Mouse (Mus musculus) gastrocnemius, postnatal 36 days (tissue): ENCODE results near the gene Hrct1. TPM values are rescaled to one million over a fixed set of nuclear protein-coding genes. Genes with fewer than 3 reads are reported as not detected.

Experiments
- DNase-seq, 2 experiments: peaks; one replicate each; pipeline ENCODE4 v3.0.0; 2022
- intact Hi-C: fragments of 180-260 bp; cut with DNase I; formaldehyde crosslinking; loops from one replicate; pipeline ENCODE4 v1.15.1; 2025
- long read RNA-seq, 2 experiments: library from polyadenylated mRNA; stranded (forward); transcript quantifications; one replicate each; pipeline ENCODE4 v2.0.0; 2021
- total RNA-seq, 2 experiments: library from RNA; stranded (reverse); gene quantifications; 2 replicates each; pipeline ENCODE4 v1.2.3; 2021

The Hrct1 gene
- 1 to 10 TPM; 1.2 to 2.0 TPM for total RNA-seq
- long read RNA-seq, experiment 1, transcript Hrct1-201 (1 exons, 1,452 nt) = major isoform, 21 of 21 reads
- long read RNA-seq, experiment 1, partial matches to known transcripts = 0 of 21 reads
- long read RNA-seq, experiment 1, other reads (novel, unspliced or antisense) = 0 of 21 reads
- long read RNA-seq, experiment 2, transcript Hrct1-201 (1 exons, 1,452 nt) = major isoform, 24 of 24 reads
- long read RNA-seq, experiment 2, partial matches to known transcripts = 0 of 24 reads
- long read RNA-seq, experiment 2, other reads (novel, unspliced or antisense) = 0 of 24 reads

- intact Hi-C loops = no loop called here
- peak; percentile 64 to 82 for DNase-seq
Measured at GRCm38 (mm10) chr4:43726995-43727394, at the start of gene Hrct1. Gene Hrct1, plus strand, starts transcription at chr4:43727188.

DNA sequence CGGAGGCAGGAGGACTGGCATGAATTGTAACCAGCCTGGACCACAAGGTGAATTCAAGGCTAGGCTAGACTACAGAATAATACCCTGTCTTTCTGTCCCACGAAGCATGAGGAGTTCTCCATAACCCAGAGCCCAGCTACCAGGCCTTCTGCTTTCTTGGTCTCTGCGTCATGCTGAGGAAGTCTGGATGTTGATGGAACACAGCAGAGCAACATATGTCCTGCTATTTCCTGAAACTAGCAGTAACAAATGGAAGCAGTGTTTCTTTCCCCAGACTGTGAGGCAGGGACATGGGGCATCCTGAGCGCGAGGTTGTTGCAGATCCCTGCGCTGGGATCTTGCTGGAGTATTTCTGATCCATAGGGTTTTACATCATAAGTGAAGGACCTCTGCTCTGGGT, 48.4 kb upstream of the Hrct1 start:
- intact Hi-C loops = no loop called here
- DNase-seq = no peak

GRCm38 (mm10) chr4:43679416-43680043, 47.5 kb upstream of the Hrct1 start:
- peak; percentile 43 to 64 for DNase-seq
- intact Hi-C loops = no loop called here

- intact Hi-C loops = no loop called here
- DNase-seq = no peak
Measured at GRCm38 (mm10) chr4:43690021-43690420, 37.0 kb upstream of the Hrct1 start.

GRCm38 (mm10) chr4:43691026-43691425, 36.0 kb upstream of the Hrct1 start:
- intact Hi-C loops = no loop called here
- DNase-seq = no peak

DNA sequence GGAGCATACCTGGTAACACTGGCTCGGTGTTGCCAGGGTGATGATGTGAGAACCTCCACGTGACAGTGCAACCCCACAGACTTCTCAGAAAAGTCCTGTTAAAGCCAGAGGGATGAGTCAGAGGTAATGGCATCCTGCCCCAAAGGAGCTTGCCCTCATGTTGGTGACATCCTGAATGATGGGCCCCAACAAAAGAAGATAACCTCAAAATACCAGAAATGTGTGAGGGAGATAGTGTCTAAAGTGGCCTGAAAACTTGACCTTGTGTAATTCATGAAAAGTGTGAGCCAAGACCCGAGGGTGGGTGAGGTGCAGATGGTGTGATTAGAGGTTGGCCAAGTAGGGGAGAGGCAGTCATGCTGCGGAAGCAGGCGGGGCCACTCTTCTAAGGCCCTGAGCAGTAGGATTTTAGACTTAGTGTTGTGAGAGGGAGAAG, 33.2 kb upstream of the Hrct1 start:
- DNase-seq = no peak
- intact Hi-C loops = no loop called here

DNA sequence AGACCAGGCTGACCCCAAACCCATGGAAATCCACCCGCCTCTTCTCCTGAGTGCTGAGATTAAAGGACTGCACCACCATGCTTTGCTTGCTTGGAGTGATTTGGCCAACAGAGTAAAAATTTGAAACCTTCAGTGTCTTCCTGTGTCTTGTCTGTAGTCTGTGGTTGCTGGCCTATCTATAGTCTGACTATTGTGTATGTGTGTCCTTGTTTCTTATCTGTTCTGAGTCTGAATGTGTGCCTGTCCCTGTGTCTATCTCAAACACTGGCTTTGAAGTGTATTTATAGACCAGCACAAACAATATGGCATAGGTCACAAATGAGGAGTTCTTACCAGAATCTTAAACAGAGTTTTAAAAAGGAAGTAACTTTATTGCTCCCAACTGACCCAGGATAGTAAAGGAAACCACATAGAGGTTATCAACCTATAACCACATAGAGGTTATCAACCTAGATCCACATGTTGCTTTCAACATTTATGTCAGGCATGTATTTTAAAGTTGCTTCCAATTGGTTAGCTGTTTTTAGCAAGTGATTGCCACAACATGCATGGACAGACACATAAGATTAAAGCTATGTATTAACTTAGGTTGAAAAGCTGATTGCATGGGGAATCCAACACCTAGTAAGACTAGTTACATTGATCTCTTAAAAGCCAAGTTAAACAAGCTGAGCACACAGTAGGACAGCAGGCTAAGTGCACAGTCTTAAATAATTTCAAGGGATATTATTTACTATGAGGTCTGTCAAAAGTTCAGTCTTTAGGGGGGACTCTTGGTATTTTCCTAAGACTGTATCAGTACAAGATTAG, 32.3 kb upstream of the Hrct1 start:
- intact Hi-C loops = no loop called here
- DNase-seq = no peak

- intact Hi-C loops = no loop called here
- peak; percentile 43 to 60 for DNase-seq
Measured at GRCm38 (mm10) chr4:43695249-43695671, 31.7 kb upstream of the Hrct1 start.

- no peak for DNase-seq
- intact Hi-C loops = no loop called here
Measured at GRCm38 (mm10) chr4:43696561-43696960, 30.4 kb upstream of the Hrct1 start.

DNA sequence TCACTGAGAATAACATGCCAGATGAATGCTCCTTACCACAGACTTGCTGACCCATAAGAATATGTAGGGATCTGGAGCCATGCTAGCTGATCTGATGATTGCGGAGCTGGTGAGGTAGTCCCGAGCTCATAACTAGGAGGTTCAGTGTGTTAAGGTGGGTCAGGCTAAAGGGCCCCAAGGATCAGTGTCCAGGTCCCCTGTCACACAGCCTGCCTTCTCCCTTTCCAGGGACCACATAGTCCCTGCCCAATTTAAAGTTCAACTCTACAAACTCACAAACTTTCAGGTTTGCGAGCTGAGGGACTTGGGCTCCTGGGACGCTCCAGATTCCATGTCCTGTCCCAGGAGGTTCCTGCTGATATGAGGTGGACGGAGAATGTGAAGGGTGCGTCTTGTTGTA, 26.3 kb upstream of the Hrct1 start, which contains the start of gene Olfr70:
TSS of gene Olfr70 (minus strand) at position 101 of the 400 bp plus-strand sequence.
- intact Hi-C loops = no loop called here
- DNase-seq = no peak

GRCm38 (mm10) chr4:43703439-43703838, 23.5 kb upstream of the Hrct1 start:
- intact Hi-C loops = no loop called here

DNA sequence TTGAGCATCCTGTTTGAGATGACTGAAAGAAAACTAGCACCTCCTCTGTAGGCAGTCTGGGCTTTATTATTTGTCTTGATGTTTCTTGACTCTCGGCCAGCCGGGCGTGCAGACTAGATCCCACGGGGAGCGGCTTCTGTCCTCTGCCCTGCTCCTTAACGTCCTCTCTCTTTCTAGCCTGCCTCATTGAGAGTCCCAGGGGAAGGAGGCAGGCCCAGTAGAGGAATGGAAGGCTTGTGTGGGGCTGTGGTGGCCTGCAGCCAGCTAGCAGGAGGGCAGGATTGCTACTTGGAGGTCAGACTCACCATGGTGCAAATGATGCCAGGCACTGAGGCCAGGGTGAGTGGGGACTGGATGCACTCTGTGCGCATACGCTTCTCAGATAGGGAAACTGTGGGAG, 23.1 kb upstream of the Hrct1 start:
- DNase-seq = no peak
- intact Hi-C loops = no loop called here

More at GRCm38 (mm10) chr4:43703439-43703838, 23.5 kb upstream of the Hrct1 start:
- no peak for DNase-seq

DNA sequence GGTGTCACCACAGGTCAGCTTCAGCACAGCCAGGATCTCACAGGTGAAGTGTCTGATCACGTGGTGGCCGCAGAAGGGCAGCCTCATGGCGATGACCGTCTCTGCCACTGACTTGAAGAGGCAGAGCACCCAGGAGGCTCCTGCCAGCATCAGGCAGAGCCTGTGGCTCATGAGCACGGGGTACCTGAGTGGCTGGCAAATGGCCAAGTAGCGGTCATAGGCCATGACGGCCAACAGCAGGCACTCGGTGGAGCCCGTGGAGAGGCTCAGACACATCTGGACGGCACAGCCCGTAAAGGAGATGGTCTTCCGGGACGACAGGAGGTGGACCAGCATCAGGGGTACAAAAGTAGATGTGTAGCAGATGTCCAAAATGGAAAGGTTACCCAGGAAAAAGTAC, 21.0 kb upstream of the Hrct1 start:
- DNase-seq = no peak
- intact Hi-C loops = no loop called here

GRCm38 (mm10) chr4:43709869-43710268, 17.1 kb upstream of the Hrct1 start, which contains the start of gene Olfr71:
Gene Olfr71, minus strand, starts transcription at chr4:43710255.
- intact Hi-C loops = loop anchor here (2.0 to 10.0 kb wide), 2 partner anchors 37 to 275 kb away; no protein-coding TSS in a partner anchor
- no peak for DNase-seq

DNA sequence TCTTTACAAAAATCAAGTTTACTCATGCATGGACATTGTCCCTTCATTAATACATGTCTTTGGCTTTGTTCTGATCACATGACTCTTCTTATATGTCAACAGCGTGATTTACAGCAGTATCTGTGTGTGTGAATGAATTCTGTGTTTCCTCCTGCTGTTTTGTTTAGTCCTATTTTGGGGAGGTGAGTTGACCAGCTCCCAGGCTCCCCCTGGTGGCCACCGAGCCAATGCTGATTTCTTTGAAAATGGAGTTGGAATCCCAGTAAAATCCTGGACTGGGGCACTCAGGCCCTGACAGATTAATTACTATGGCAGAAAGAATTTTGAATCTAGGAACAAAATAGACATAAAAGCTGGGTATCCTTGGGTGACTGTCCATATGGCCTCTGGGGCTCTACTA, 15.2 kb upstream of the Hrct1 start:
- intact Hi-C loops = loop anchor here (1.0 to 10.0 kb wide), 3 partner anchors 39 to 277 kb away; no protein-coding TSS in a partner anchor
- DNase-seq = peak; percentile 81 to 82

GRCm38 (mm10) chr4:43713652-43714219, 13.3 kb upstream of the Hrct1 start:
- intact Hi-C loops = loop anchor here (10.0 kb wide), 1 partner anchor 279 kb away; no protein-coding TSS in a partner anchor
- no peak for DNase-seq

DNA sequence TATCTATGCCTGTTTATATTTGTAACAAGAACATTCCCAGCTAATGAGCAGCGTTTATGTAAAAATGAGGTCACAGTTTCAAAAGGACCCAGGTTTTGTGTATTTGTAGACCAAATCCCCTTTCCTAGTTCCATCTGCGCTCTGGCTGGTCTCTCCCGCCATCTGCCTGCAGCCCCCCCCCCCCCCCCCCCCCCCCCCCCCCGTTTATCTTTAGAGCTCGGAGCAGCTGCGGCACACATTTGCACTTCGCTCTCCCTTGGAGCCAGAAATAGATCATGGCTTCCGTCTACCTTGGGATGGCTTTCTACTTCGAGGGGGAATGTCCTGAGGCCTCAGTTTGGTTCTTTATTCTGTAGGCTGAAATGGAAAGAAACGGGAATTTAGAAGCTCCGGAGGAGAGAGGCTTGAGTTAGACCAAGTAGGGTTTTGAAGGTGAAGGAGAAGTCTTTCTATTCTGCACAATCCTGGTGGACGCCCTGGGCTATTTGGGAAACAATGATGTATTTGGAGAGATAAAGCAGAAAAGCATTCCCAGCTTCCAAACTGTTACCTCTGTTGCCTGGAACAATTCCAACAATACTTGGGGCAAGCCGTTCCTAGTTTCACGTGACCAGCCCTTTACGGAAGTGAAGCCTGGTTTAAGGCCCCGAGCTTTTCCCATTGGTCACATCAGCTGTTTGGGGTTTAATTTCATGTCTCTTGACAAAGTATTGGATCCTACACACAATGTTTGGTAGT, 6.3 kb upstream of the Hrct1 start:
- intact Hi-C loops = no loop called here
- no peak for DNase-seq

- intact Hi-C loops = no loop called here
- no peak for DNase-seq
Measured at GRCm38 (mm10) chr4:43722191-43722590, 4.8 kb upstream of the Hrct1 start.

- peak in 1 of 2 experiments; percentile 55 for DNase-seq
- intact Hi-C loops = no loop called here
Measured at GRCm38 (mm10) chr4:43724764-43725163, 2.2 kb upstream of the Hrct1 start.
